Comparison of ENCODE assay signal across 19 mouse cellular contexts in the genomic region with DNA sequence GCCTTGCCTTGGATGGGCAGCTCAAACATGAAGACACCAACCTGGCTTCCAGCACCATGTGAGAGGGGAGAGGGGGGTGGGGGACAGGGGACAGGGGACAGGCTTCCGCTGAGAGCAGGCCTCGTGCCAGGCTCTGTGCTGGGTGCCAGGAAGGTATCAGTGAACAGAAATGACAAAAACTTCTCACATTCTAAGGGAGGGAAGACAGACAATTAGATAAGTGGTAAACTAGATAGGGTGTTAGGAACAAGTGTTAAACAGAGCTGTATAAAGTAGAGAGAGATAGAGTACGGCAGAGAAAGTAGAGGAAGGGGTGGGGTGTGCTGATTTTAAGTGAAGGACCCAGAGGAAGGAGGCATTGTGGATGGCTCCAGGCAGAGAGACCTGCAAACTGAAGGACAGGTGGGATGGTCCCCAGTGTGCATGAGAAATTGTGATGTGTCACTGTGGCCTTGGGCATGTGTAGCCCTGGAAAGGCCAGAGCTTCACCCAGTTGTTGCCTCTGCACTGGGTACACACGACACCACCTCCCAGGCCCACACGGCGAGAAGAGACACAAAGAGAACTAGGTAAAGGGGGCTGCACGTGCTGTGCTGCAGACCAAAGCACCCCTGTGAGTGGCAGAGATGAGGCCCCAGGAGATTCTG. TPM values are rescaled to one million over a fixed set of nuclear protein-coding genes. Genes with fewer than 3 reads are reported as not detected.
"Had no signal": no experiment of that assay in that cellular context is flagged by ENCODE, and none has a peak within 500 bp of the region (broad histone marks: within the 10 kb centered on the region; RNA-seq: fewer than 3 reads in every experiment).

No protein-coding gene starts in this region.

- ATAC-seq: lung, postnatal 0 days; midbrain, embryonic 13.5 days; midbrain, embryonic 15.5 days had no signal

- H3K4me2 ChIP-seq: lung, embryonic 15.5 days; midbrain, embryonic 11.5 days; midbrain, embryonic 13.5 days; midbrain, embryonic 15.5 days; neural tube, embryonic 12.5 days; stomach, embryonic 15.5 days had no signal

- H3K27ac ChIP-seq: lung, embryonic 15.5 days; macrophage; midbrain, embryonic 13.5 days; midbrain, embryonic 15.5 days; neural tube, embryonic 12.5 days; stomach, embryonic 15.5 days; stomach, postnatal 0 days had no signal

- H3K9me3 ChIP-seq: lung, embryonic 15.5 days; megakaryocyte, embryonic 14.5 days; midbrain, embryonic 13.5 days; midbrain, embryonic 15.5 days; neural tube, embryonic 12.5 days; stomach, embryonic 15.5 days had no signal

- H3K27me3 ChIP-seq: lung, embryonic 15.5 days; megakaryocyte, embryonic 14.5 days; midbrain, embryonic 13.5 days; midbrain, embryonic 15.5 days; neural tube, embryonic 12.5 days; stomach, embryonic 15.5 days had no signal

- DNase-seq: lung, adult 2 months; lung, postnatal 14 days; lung, postnatal 36 days; right cerebral cortex, postnatal 14 days; thymus, adult 2 months; thymus, postnatal 25 days; thymus, postnatal 4 days had no signal

- H3K4me1 ChIP-seq: stomach, embryonic 15.5 days had no signal

- H3K9ac ChIP-seq: lung, embryonic 15.5 days; midbrain, embryonic 13.5 days; midbrain, embryonic 15.5 days; neural tube, embryonic 12.5 days; stomach, embryonic 15.5 days had no signal

- H3K4me3 ChIP-seq: lung, embryonic 15.5 days; midbrain, embryonic 13.5 days; midbrain, embryonic 15.5 days; neural tube, embryonic 12.5 days; stomach, embryonic 15.5 days had no signal

RNA-seq across cellular contexts. Expression of a gene that starts 20.4 kb away (rescaled TPM):
- total RNA-seq: monocyte, adult 5-6 weeks had no signal

RNA-seq across cellular contexts. Expression of a gene that starts 20.9 kb away (rescaled TPM):
- total RNA-seq: neutrophil, adult 5-6 weeks had no signal
